Comparison of ENCODE assay signal across 8 mouse cellular contexts in the genomic region with DNA sequence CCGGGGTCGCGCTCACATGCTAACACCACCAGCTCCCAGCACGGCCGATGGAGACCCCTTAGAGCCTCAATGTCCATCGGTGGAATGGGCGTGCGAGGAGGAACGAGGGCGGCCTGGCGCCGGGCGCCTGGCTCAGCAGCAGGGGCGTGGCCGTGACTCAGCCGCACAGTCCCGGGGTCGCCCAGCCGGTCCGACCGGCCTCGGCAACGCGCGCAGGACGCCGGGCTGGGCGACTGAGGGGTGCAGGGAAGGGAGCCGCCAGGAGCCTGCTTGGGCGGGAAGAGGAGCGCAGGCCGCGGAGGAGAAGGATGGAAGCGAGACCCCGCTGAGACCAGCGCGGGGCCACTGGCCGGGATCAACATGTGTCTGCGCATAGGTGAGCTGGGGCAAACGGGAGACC. TPM values are rescaled to one million over a fixed set of nuclear protein-coding genes. Genes with fewer than 3 reads are reported as not detected.
A peak's percentile ranks its signal among the peaks of the same experiment; 100 is the strongest.
DNase-seq lines count a peak whose midpoint lies in the region; ATAC-seq lines count a peak whose summit lies in the region.

A gene (plus strand): TSS at position 193 of the 400 bp plus-strand sequence.

- no peaks in the 10 kb centered on the region for H3K9me3 ChIP-seq in heart, embryonic 12.5 days (replicated peaks)
- no peaks in the 10 kb centered on the region for H3K9me3 ChIP-seq in forebrain, embryonic 15.5 days
- no peaks in the 10 kb centered on the region for H3K9me3 ChIP-seq in liver, embryonic 11.5 days (ENCODE audit: control insufficient read depth, low read length)
- no peaks in the 10 kb centered on the region for H3K9me3 ChIP-seq in neural tube, embryonic 11.5 days (ENCODE audit: control insufficient read depth, low read length)

- DNase-seq in heart, adult 9 months (ENCODE audit: low spot score in 2 of 2), result no peak
- DNase-seq in liver, embryonic 11.5 days (ENCODE audit: low spot score), result no peak
- DNase-seq in neural tube, embryonic 11.5 days (ENCODE audit: low spot score), result no peak
- no peak for DNase-seq in right cerebral cortex, adult 2 months (ENCODE audit: low spot score in 2 of 2)
- no peak for DNase-seq in right cerebral cortex, adult 18-20 months
- DNase-seq in cerebellum, postnatal 4 days (ENCODE audit: low spot score in 2 of 2), result no peak

- H3K4me1 ChIP-seq in heart, embryonic 12.5 days (replicated peaks), result peaks cover 6% of the 10 kb centered on the region
- H3K4me1 ChIP-seq in forebrain, embryonic 15.5 days, result peaks cover 5% of the 10 kb centered on the region
- peaks cover 3% of the 10 kb centered on the region for H3K4me1 ChIP-seq in liver, embryonic 11.5 days (replicated peaks; ENCODE audit: control insufficient read depth, insufficient read depth, low read length)
- no peaks in the 10 kb centered on the region for H3K4me1 ChIP-seq in neural tube, embryonic 11.5 days (ENCODE audit: control insufficient read depth, insufficient read depth, low read length)

- H3K4me2 ChIP-seq in heart, embryonic 12.5 days, result peak within 1 kb of the TSS; percentile 62
- H3K4me2 ChIP-seq in forebrain, embryonic 15.5 days (replicated peaks), result peak within 1 kb of the TSS; percentile 39
- H3K4me2 ChIP-seq in liver, embryonic 11.5 days, result peak within 1 kb of the TSS; percentile 61
- peak within 1 kb of the TSS; percentile 36 for H3K4me2 ChIP-seq in neural tube, embryonic 11.5 days (ENCODE audit: low read depth)

- H3K4me3 ChIP-seq in heart, embryonic 12.5 days, result peak within 1 kb of the TSS; percentile 35
- H3K4me3 ChIP-seq in forebrain, embryonic 15.5 days, result peak within 1 kb of the TSS; percentile 20
- peak within 1 kb of the TSS; percentile 30 for H3K4me3 ChIP-seq in liver, embryonic 11.5 days (ENCODE audit: low read depth, low read length)
- peak within 1 kb of the TSS; percentile 17; the same call in 1 of the 2 replicates for H3K4me3 ChIP-seq in neural tube, embryonic 11.5 days (ENCODE audit: low read depth, low read length)

- peak within 1 kb of the TSS; percentile 36; the same call in 1 of the 2 replicates for H3K9ac ChIP-seq in heart, embryonic 12.5 days
- no peak within 1 kb of the TSS for H3K9ac ChIP-seq in forebrain, embryonic 15.5 days (replicated peaks)
- H3K9ac ChIP-seq in liver, embryonic 11.5 days (ENCODE audit: low read depth, low read length), result 0 out of 2 replicates have a peak within 1 kb of the TSS, but pooled peaks have one; percentile 31
- no peak within 1 kb of the TSS for H3K9ac ChIP-seq in neural tube, embryonic 11.5 days (ENCODE audit: low read length)

- no peak for ATAC-seq in heart, embryonic 12.5 days (ENCODE audit: insufficient number of reproducible peaks, low FRiP score)
- ATAC-seq in forebrain, embryonic 15.5 days (replicated peaks), result no peak
- ATAC-seq in liver, embryonic 11.5 days (replicated peaks; ENCODE audit: low FRiP score), result no peak
- no peak for ATAC-seq in neural tube, embryonic 11.5 days (ENCODE audit: insufficient read depth, low FRiP score, low TSS enrichment)

- no peaks in the 10 kb centered on the region for H3K36me3 ChIP-seq in heart, embryonic 12.5 days
- no peaks in the 10 kb centered on the region for H3K36me3 ChIP-seq in forebrain, embryonic 15.5 days
- no peaks in the 10 kb centered on the region for H3K36me3 ChIP-seq in liver, embryonic 11.5 days (ENCODE audit: control insufficient read depth, insufficient read depth, low read length)
- H3K36me3 ChIP-seq in neural tube, embryonic 11.5 days (ENCODE audit: control insufficient read depth, insufficient read depth, low read length), result no peaks in the 10 kb centered on the region

- no peak within 1 kb of the TSS for H3K27ac ChIP-seq in heart, embryonic 12.5 days (ENCODE audit: poor library complexity, severe bottlenecking)
- no peak within 1 kb of the TSS for H3K27ac ChIP-seq in forebrain, embryonic 15.5 days (replicated peaks)
- H3K27ac ChIP-seq in liver, embryonic 11.5 days (ENCODE audit: low read depth, low read length), result no peak within 1 kb of the TSS
- H3K27ac ChIP-seq in neural tube, embryonic 11.5 days (ENCODE audit: low read depth, low read length), result no peak within 1 kb of the TSS

- WGBS in heart, embryonic 12.5 days, result 1% methylated on average over 40 of the region's 40 CpGs
- 2% methylated on average over 39 of the region's 40 CpGs for WGBS in forebrain, embryonic 15.5 days
- WGBS in liver, embryonic 11.5 days, result 3% methylated on average over 35 of the region's 40 CpGs
- WGBS in neural tube, embryonic 11.5 days, result 1% methylated on average over 32 of the region's 40 CpGs

- H3K27me3 ChIP-seq in heart, embryonic 12.5 days (replicated peaks), result peaks cover 68% of the 10 kb centered on the region
- peaks cover 35% of the 10 kb centered on the region for H3K27me3 ChIP-seq in forebrain, embryonic 15.5 days
- peaks cover 41% of the 10 kb centered on the region for H3K27me3 ChIP-seq in liver, embryonic 11.5 days (replicated peaks; ENCODE audit: control insufficient read depth, insufficient read depth, low read length)
- peaks cover 21% of the 10 kb centered on the region for H3K27me3 ChIP-seq in neural tube, embryonic 11.5 days (ENCODE audit: control insufficient read depth, insufficient read depth, low read length)

RNA-seq across cellular contexts. Expression of the gene that starts here (rescaled TPM):
- 0.24 and 0.34 TPM in 2 replicates for polyA plus RNA-seq in heart, embryonic 12.5 days (2016; fragmentation: Nextera tagmentation; extraction: Ambion mirVana)
- polyA plus RNA-seq in forebrain, embryonic 15.5 days (2015; fragmentation: Nextera tagmentation; extraction: Ambion mirVana), result not detected in 2 replicates
- polyA plus RNA-seq in liver, embryonic 11.5 days (2014; fragmentation: Nextera tagmentation; extraction: Ambion mirVana), result 2.3 and 3.3 TPM in 2 replicates
- 1.5 TPM in 2 replicates for polyA plus RNA-seq in neural tube, embryonic 11.5 days (2014; fragmentation: Nextera tagmentation; extraction: Ambion mirVana)

Comparison
In these comparisons a context has a peak if more than half of its experiments do, and no peak if none do; other contexts are left out.
1. H3K9ac ChIP-seq: peak in heart, embryonic 12.5 days (single experiment) and liver, embryonic 11.5 days (single experiment); none in forebrain, embryonic 15.5 days (single experiment) and neural tube, embryonic 11.5 days (single experiment).
2. Peak in every context shown above with its lines, with median percentiles within 50 percentile points of each other: H3K4me2 ChIP-seq and H3K4me3 ChIP-seq.